Comparison of ENCODE assay signal across 8 mouse cellular contexts in the genomic region with DNA sequence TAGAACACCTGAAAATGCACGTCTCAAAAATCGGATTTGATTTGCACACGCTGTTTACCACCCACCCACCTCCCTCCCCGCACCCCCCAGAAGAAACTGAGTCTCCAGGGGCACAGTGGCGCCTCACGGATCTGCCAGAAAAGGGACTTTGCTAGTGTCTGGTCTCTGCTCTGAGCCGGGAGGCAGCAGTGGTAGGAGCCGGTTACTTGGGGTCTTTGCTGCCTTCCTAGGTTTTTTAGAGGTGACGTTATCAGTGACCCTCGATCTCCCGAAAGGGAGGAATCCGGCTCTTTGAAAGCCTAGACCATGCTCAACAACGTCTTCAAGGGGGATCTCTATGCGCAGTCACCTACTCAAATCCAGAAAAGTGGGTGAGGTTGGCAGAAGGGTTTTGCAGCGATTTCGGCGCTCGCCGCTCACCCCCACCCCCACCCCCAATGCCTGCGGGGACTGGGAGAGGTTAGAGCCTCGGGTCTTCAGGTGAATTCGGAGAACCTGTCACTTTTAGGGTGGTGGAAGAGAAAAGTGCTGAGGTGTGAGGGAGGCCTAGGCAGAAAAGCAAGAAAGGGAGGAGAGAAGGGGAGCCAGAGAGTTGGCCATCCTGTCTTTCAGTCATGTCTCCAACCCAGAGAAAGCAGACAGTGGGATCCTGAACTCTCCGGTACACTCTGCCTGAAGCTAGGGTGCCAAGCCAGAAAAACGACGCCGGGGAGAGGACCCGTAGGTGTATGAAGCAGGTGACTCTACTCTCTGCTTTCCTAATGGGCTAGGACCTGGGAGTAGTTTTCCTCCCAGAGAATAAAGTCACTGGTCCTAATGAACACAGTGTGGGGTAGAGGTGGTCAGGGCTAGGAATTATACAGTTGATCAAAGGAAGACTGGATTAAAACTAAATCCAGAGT.
A peak's percentile ranks its signal among the peaks of the same experiment; 100 is the strongest.
DNase-seq lines count a peak whose midpoint lies in the region; ATAC-seq and TF ChIP-seq lines count a peak whose summit lies in the region.

No protein-coding gene starts in this region.

- H3K36me3 ChIP-seq in heart, embryonic 14.5 days (ENCODE audit: control insufficient read depth, insufficient read depth, low read length): 0 out of 2 replicates have a peak, but pooled peaks cover 2% of the 10 kb centered on the region
- no peaks in the 10 kb centered on the region for H3K36me3 ChIP-seq in embryonic facial prominence, embryonic 13.5 days
- no peaks in the 10 kb centered on the region for H3K36me3 ChIP-seq in limb, embryonic 14.5 days (ENCODE audit: control insufficient read depth, insufficient read depth, low read length)
- no peaks in the 10 kb centered on the region for H3K36me3 ChIP-seq in stomach, embryonic 16.5 days (ENCODE audit: control insufficient read depth, insufficient read depth, low read length)

- no peaks in the 10 kb centered on the region for H3K9me3 ChIP-seq in heart, embryonic 14.5 days (ENCODE audit: control insufficient read depth, low read length)
- H3K9me3 ChIP-seq in embryonic facial prominence, embryonic 13.5 days: no peaks in the 10 kb centered on the region
- no peaks in the 10 kb centered on the region for H3K9me3 ChIP-seq in limb, embryonic 14.5 days (ENCODE audit: control insufficient read depth, low read length)
- H3K9me3 ChIP-seq in stomach, embryonic 16.5 days (replicated peaks; ENCODE audit: control insufficient read depth, low read length): no peaks in the 10 kb centered on the region

- H3K4me3 ChIP-seq in heart, embryonic 14.5 days (ENCODE audit: control insufficient read depth in 1 of 2, insufficient read depth in 1 of 2, low read depth in 1 of 2, low read length in 2 of 2): peak overlapping the region; percentile 26 to 39
- peak overlapping the region; percentile 50 for H3K4me3 ChIP-seq in embryonic facial prominence, embryonic 13.5 days
- peak overlapping the region; percentile 11; the same call in 1 of the 2 replicates for H3K4me3 ChIP-seq in limb, embryonic 14.5 days (replicated peaks; ENCODE audit: low read length)
- H3K4me3 ChIP-seq in stomach, embryonic 16.5 days (replicated peaks; ENCODE audit: low read length): peak overlapping the region; percentile 58

- peaks cover 4% of the 10 kb centered on the region; the same call in 1 of the 2 replicates for H3K27me3 ChIP-seq in heart, embryonic 14.5 days (ENCODE audit: control insufficient read depth, insufficient read depth, low read length)
- H3K27me3 ChIP-seq in embryonic facial prominence, embryonic 13.5 days: peaks cover 48% of the 10 kb centered on the region
- peaks cover 62% of the 10 kb centered on the region for H3K27me3 ChIP-seq in limb, embryonic 14.5 days (ENCODE audit: control insufficient read depth, insufficient read depth, low read length)
- no peaks in the 10 kb centered on the region for H3K27me3 ChIP-seq in stomach, embryonic 16.5 days (ENCODE audit: control insufficient read depth, insufficient read depth, low read length)

- 7% methylated on average over 27 of the region's 27 CpGs for WGBS in heart, embryonic 14.5 days
- 1% methylated on average over 27 of the region's 27 CpGs for WGBS in embryonic facial prominence, embryonic 13.5 days
- WGBS in limb, embryonic 14.5 days: 1% methylated on average over 27 of the region's 27 CpGs
- 5% methylated on average over 27 of the region's 27 CpGs for WGBS in stomach, embryonic 16.5 days

- intact Hi-C loops in heart, postnatal 36 days (cut with DNase I): loop anchor here (5.0 to 10.0 kb wide), 3 partner anchors 330 to 837 kb away; no protein-coding TSS in a partner anchor

- 0 out of 4 replicates have a peak overlapping the region, but pooled peaks of 1 of the 2 experiments have one; percentile 1 for H3K27ac ChIP-seq in heart, embryonic 14.5 days (replicated peaks in 1 of 2; ENCODE audit: control insufficient read depth in 1 of 2, insufficient read depth in 1 of 2, low read depth in 2 of 2, low read length in 2 of 2)
- H3K27ac ChIP-seq in embryonic facial prominence, embryonic 13.5 days: peak overlapping the region; percentile 66; the same call in 1 of the 2 replicates
- no peak overlapping the region for H3K27ac ChIP-seq in limb, embryonic 14.5 days (replicated peaks; ENCODE audit: low read depth, low read length)
- H3K27ac ChIP-seq in stomach, embryonic 16.5 days (ENCODE audit: low read length): peak overlapping the region; percentile 97

- peak overlapping the region; percentile 81 for H3K4me2 ChIP-seq in heart, embryonic 14.5 days (ENCODE audit: low read length)
- peak overlapping the region; percentile 88 for H3K4me2 ChIP-seq in embryonic facial prominence, embryonic 13.5 days
- peak overlapping the region; percentile 23 for H3K4me2 ChIP-seq in limb, embryonic 14.5 days (replicated peaks; ENCODE audit: low read depth, low read length, severe bottlenecking)
- peak overlapping the region; percentile 87 for H3K4me2 ChIP-seq in stomach, embryonic 16.5 days (ENCODE audit: low read depth, low read length)

- no peak for ATAC-seq in heart, embryonic 14.5 days (ENCODE audit: insufficient number of reproducible peaks, insufficient read depth, low FRiP score, low read depth)
- no peak; the same call in 1 of the 2 replicates for ATAC-seq in embryonic facial prominence, embryonic 13.5 days (ENCODE audit: insufficient number of reproducible peaks, insufficient read depth, low FRiP score, low TSS enrichment, low read depth)
- ATAC-seq in limb, embryonic 14.5 days (ENCODE audit: low FRiP score, low read depth): no peak
- no peak for ATAC-seq in stomach, embryonic 16.5 days (ENCODE audit: insufficient read depth, low FRiP score)

- H3K4me1 ChIP-seq in heart, embryonic 14.5 days (ENCODE audit: control insufficient read depth in 2 of 2, insufficient read depth in 2 of 2, low read length in 2 of 2): peaks cover 14 to 25% of the 10 kb centered on the region in 2 experiments
- H3K4me1 ChIP-seq in embryonic facial prominence, embryonic 13.5 days: peaks cover 45% of the 10 kb centered on the region
- H3K4me1 ChIP-seq in limb, embryonic 14.5 days (ENCODE audit: control insufficient read depth, insufficient read depth, low read length): peaks cover 12% of the 10 kb centered on the region
- H3K4me1 ChIP-seq in stomach, embryonic 16.5 days (ENCODE audit: control insufficient read depth, insufficient read depth, low read length): peaks cover 12% of the 10 kb centered on the region; the same call in 1 of the 2 replicates

- TF ChIP-seq POLR2A in limb, embryonic 14.5 days (IDR thresholded peaks at IDR 0.05; ENCODE audit: borderline replicate concordance, extremely low read depth, insufficient read depth, insufficient read length): no peak

- peak overlapping the region; percentile 71 for H3K9ac ChIP-seq in heart, embryonic 14.5 days (ENCODE audit: low read length)
- H3K9ac ChIP-seq in embryonic facial prominence, embryonic 13.5 days: 0 out of 2 replicates have a peak overlapping the region, but pooled peaks have one; percentile 16
- H3K9ac ChIP-seq in limb, embryonic 14.5 days (ENCODE audit: low read depth, low read length, severe bottlenecking): no peak overlapping the region
- peak overlapping the region; percentile 84 for H3K9ac ChIP-seq in stomach, embryonic 16.5 days (ENCODE audit: low read length)

- DNase-seq in heart, postnatal 36 days: no peak
- peak; percentile 22 for DNase-seq in R1 (ENCODE audit: low read depth, low spot score)
- no peak for DNase-seq in limb, embryonic 14.5 days (ENCODE audit: low spot score)
- no peak for DNase-seq in spleen, postnatal 10 days (ENCODE audit: low spot score in 2 of 2)
- no peak for DNase-seq in spleen, adult 18-20 months

Comparison
In these comparisons a context has a peak if more than half of its experiments do, and no peak if none do; other contexts are left out.
1. H3K4me2 ChIP-seq: peak in every context shown above with its lines; median percentile 88 in embryonic facial prominence, embryonic 13.5 days; 87 in stomach, embryonic 16.5 days; 81 in heart, embryonic 14.5 days; 23 in limb, embryonic 14.5 days.